ENCODE assay signal across 26 mouse cellular contexts in the genomic region with DNA sequence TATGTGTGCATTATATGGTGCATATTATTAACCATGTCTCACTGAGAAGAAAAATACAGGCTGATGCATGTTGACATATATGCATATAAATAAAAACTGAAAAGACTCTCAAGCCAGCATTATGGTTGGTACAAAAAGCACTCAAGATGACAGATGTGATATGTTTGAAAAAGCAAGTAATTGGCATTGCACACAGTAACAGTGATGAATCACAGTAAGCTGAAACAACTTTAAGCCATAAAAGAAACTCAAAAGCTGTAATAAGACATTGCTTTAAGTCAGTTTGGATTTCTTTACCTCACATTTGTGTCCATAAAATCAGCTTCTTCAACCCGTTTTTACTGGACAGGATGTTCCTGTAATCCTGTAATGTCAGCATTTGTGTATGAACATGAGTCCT. TPM values are rescaled to one million over a fixed set of nuclear protein-coding genes. Genes with fewer than 3 reads are reported as not detected.
DNase-seq lines count a peak whose midpoint lies in the region; ATAC-seq and TF ChIP-seq lines count a peak whose summit lies in the region.
"Had no signal": no experiment of that assay in that cellular context is flagged by ENCODE, and none has a peak within 500 bp of the region (broad histone marks: within the 10 kb centered on the region; RNA-seq: fewer than 3 reads in every experiment).

No protein-coding gene starts in this region.

- no peak for ATAC-seq in heart, embryonic 11.5 days (replicated peaks; ENCODE audit: insufficient number of reproducible peaks, low FRiP score, low TSS enrichment)
- ATAC-seq: forebrain, embryonic 16.5 days; intestine, embryonic 15.5 days had no signal

- H3K4me1 ChIP-seq in heart, embryonic 11.5 days (ENCODE audit: control insufficient read depth, insufficient read depth, low read length) = peaks cover 7% of the 10 kb centered on the region
- H3K4me1 ChIP-seq in kidney, adult 2 months (ENCODE audit: control insufficient read depth, insufficient read depth, low read length) = no peaks in the 10 kb centered on the region
- peaks cover 18% of the 10 kb centered on the region for H3K4me1 ChIP-seq in embryonic fibroblast, embryonic 13.5 days (ENCODE audit: control insufficient read depth, insufficient read depth, low read length)
- H3K4me1 ChIP-seq: forebrain, embryonic 12.5 days; hindbrain, embryonic 12.5 days; hindbrain, embryonic 15.5 days had no signal

- H3K36me3 ChIP-seq in heart, embryonic 11.5 days (ENCODE audit: control insufficient read depth, insufficient read depth, low read length) = peaks cover 3% of the 10 kb centered on the region
- H3K36me3 ChIP-seq in kidney, adult 2 months (ENCODE audit: control insufficient read depth, insufficient read depth, low read length) = 0 out of 2 replicates have a peak, but pooled peaks cover under 1% of the 10 kb centered on the region
- H3K36me3 ChIP-seq: forebrain, embryonic 12.5 days; hindbrain, embryonic 15.5 days had no signal

- no peaks in the 10 kb centered on the region for H3K27me3 ChIP-seq in heart, embryonic 11.5 days (ENCODE audit: control insufficient read depth, insufficient read depth, low read length)
- no peaks in the 10 kb centered on the region for H3K27me3 ChIP-seq in kidney, adult 2 months (replicated peaks; ENCODE audit: control insufficient read depth, insufficient read depth, low read length)
- H3K27me3 ChIP-seq: CH12.LX; embryonic facial prominence, embryonic 12.5 days; embryonic facial prominence, embryonic 15.5 days; forebrain, embryonic 12.5 days; heart, embryonic 12.5 days; hindbrain, embryonic 12.5 days; hindbrain, embryonic 15.5 days; intestine, embryonic 15.5 days had no signal

- 71% methylated on average over 1 of the region's 1 CpGs for WGBS in heart, embryonic 11.5 days (ENCODE audit: insufficient replicate concordance)
- WGBS in kidney, adult 2 months = 43% methylated on average over 1 of the region's 1 CpGs

- DNase-seq in heart, adult 11 months = peak; percentile 39
- DNase-seq in kidney, adult 2 months = no peak
- no peak for DNase-seq in kidney, adult 18-20 months
- DNase-seq in B cell, adult 2 months = no peak
- DNase-seq: adrenal gland, adult 2 months; adrenal gland, postnatal 14 days; cerebellum, adult 11 months; cerebellum, adult 2 months; cerebellum, adult 9-11 months; cerebellum, postnatal 25 days; gastrocnemius, postnatal 10 days; heart, adult 2 months; kidney, adult 11 months had no signal

- no peak overlapping the region for H3K4me3 ChIP-seq in heart, embryonic 11.5 days (ENCODE audit: low read depth, low read length)
- H3K4me3 ChIP-seq in kidney, adult 2 months (ENCODE audit: insufficient read depth, low read depth, low read length) = no peak overlapping the region
- no peak overlapping the region for H3K4me3 ChIP-seq in embryonic fibroblast, embryonic 13.5 days (ENCODE audit: insufficient read depth, low read length)
- H3K4me3 ChIP-seq: embryonic facial prominence, embryonic 12.5 days; embryonic facial prominence, embryonic 15.5 days; erythroblast, embryonic 14.5 days; forebrain, embryonic 12.5 days; heart, adult 2 months; heart, embryonic 12.5 days; hindbrain, embryonic 12.5 days; hindbrain, embryonic 15.5 days; intestine, embryonic 15.5 days had no signal

- no peak for TF ChIP-seq POLR2A in kidney, adult 2 months (IDR thresholded peaks at IDR 0.05; ENCODE audit: low read depth, low read length)
- TF ChIP-seq POLR2A in embryonic fibroblast, embryonic 13.5 days (IDR thresholded peaks at IDR 0.05; ENCODE audit: low read depth, low read length) = no peak

- H3K9me3 ChIP-seq in heart, embryonic 11.5 days (replicated peaks; ENCODE audit: control insufficient read depth, low read length) = no peaks in the 10 kb centered on the region
- H3K9me3 ChIP-seq: embryonic facial prominence, embryonic 12.5 days; embryonic facial prominence, embryonic 15.5 days; forebrain, embryonic 12.5 days; G1E; heart, embryonic 12.5 days; hindbrain, embryonic 12.5 days; hindbrain, embryonic 15.5 days; intestine, embryonic 15.5 days had no signal

- H3K9ac ChIP-seq in heart, embryonic 11.5 days (ENCODE audit: low read depth, low read length) = no peak overlapping the region
- H3K9ac ChIP-seq: embryonic facial prominence, embryonic 12.5 days; embryonic facial prominence, embryonic 15.5 days; forebrain, embryonic 12.5 days; heart, embryonic 12.5 days; hindbrain, embryonic 12.5 days; hindbrain, embryonic 15.5 days; intestine, embryonic 15.5 days had no signal

- H3K27ac ChIP-seq in heart, embryonic 11.5 days (ENCODE audit: low read depth, low read length) = no peak overlapping the region
- H3K27ac ChIP-seq in kidney, adult 2 months (ENCODE audit: insufficient read depth, low read depth, low read length) = 0 out of 2 replicates have a peak overlapping the region, but pooled peaks have one; percentile 17
- peak overlapping the region; percentile 30; the same call in 1 of the 2 replicates for H3K27ac ChIP-seq in embryonic fibroblast, embryonic 13.5 days (ENCODE audit: insufficient read depth, low read length)
- H3K27ac ChIP-seq: embryonic facial prominence, embryonic 12.5 days; embryonic facial prominence, embryonic 15.5 days; forebrain, embryonic 12.5 days; heart, adult 2 months; hindbrain, embryonic 12.5 days; hindbrain, embryonic 15.5 days had no signal

- TF ChIP-seq CTCF in kidney, adult 2 months (conservative IDR thresholded peaks at IDR 0.05; ENCODE audit: insufficient read depth, insufficient read length, low read depth, low read length) = no peak
- TF ChIP-seq CTCF in embryonic fibroblast, embryonic 13.5 days (IDR thresholded peaks at IDR 0.05; ENCODE audit: borderline replicate concordance, insufficient read depth, low read length) = no peak

- H3K4me2 ChIP-seq in heart, embryonic 11.5 days = no peak overlapping the region
- H3K4me2 ChIP-seq: embryonic facial prominence, embryonic 12.5 days; embryonic facial prominence, embryonic 15.5 days; forebrain, embryonic 12.5 days; heart, embryonic 12.5 days; hindbrain, embryonic 12.5 days; hindbrain, embryonic 15.5 days; intestine, embryonic 15.5 days had no signal

RNA-seq across cellular contexts. Expression of a gene that starts 41.9 kb away (rescaled TPM):
- 34.2 and 36.6 TPM in 2 replicates for polyA plus RNA-seq in heart, embryonic 11.5 days (2014; fragmentation: Nextera tagmentation; extraction: Ambion mirVana)
- 4.4 and 7.2 TPM in 2 replicates for polyA plus RNA-seq in kidney, adult 2 months (2012; rRNA removed)
- 6.3 and 9.0 TPM in 2 replicates for polyA plus RNA-seq in embryonic fibroblast, embryonic 13.5 days (2011; ENCODE audit: insufficient read length, low read depth, missing spikeins)
